Comparison of ENCODE assay signal across 26 mouse cellular contexts in the genomic region with DNA sequence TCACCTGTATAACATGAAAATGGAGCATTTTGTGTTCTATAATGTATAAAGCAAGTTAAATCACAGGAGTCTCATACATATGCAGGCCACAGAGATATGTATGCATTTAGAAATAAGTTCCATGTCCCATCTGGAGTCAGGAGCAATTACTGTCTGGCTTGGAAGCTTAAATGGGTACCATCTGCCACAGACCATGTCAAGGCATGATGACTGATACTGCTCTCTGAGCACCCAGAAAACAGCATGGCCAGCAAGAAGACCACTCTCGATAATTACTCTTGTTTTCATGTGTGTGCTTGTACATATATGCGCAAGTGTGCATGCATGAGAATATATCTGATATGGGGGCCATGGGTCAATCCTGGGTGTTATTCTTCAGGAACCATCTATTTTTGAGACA.
A peak's percentile ranks its signal among the peaks of the same experiment; 100 is the strongest.
DNase-seq lines count a peak whose midpoint lies in the region; ATAC-seq and TF ChIP-seq lines count a peak whose summit lies in the region.
"Had no signal": no experiment of that assay in that cellular context is flagged by ENCODE, and none has a peak within 500 bp of the region (broad histone marks: within the 10 kb centered on the region; RNA-seq: fewer than 3 reads in every experiment).

No protein-coding gene starts in this region.

- peaks cover 6% of the 10 kb centered on the region; the same call in 1 of the 2 replicates for H3K9me3 ChIP-seq in forebrain, embryonic 14.5 days (replicated peaks; ENCODE audit: control insufficient read depth, low read length)
- 0 out of 2 replicates have a peak, but pooled peaks cover 4% of the 10 kb centered on the region for H3K9me3 ChIP-seq in forebrain, embryonic 10.5 days
- H3K9me3 ChIP-seq in forebrain, embryonic 16.5 days (ENCODE audit: control insufficient read depth, low read length), result 0 out of 2 replicates have a peak, but pooled peaks cover 5% of the 10 kb centered on the region
- H3K9me3 ChIP-seq: heart, embryonic 10.5 days; hindbrain, embryonic 15.5 days had no signal

- no peaks in the 10 kb centered on the region for H3K27me3 ChIP-seq in forebrain, embryonic 14.5 days (replicated peaks; ENCODE audit: control insufficient read depth, insufficient read depth, low read length)
- H3K27me3 ChIP-seq in forebrain, embryonic 10.5 days (ENCODE audit: poor library complexity, severe bottlenecking), result no peaks in the 10 kb centered on the region
- no peaks in the 10 kb centered on the region for H3K27me3 ChIP-seq in forebrain, embryonic 16.5 days (replicated peaks; ENCODE audit: control insufficient read depth, insufficient read depth, low read length)
- H3K27me3 ChIP-seq: CH12.LX; heart, embryonic 13.5 days; hindbrain, embryonic 12.5 days; hindbrain, embryonic 15.5 days; Patski had no signal

- no peak overlapping the region for H3K9ac ChIP-seq in forebrain, embryonic 14.5 days (ENCODE audit: low read length)
- no peak overlapping the region for H3K9ac ChIP-seq in forebrain, embryonic 16.5 days (replicated peaks; ENCODE audit: low read depth, low read length)
- H3K9ac ChIP-seq: heart, embryonic 13.5 days; hindbrain, embryonic 12.5 days; hindbrain, embryonic 15.5 days had no signal

- DNase-seq in forebrain, embryonic 14.5 days (ENCODE audit: low spot score), result peak; percentile 51
- DNase-seq in forebrain, embryonic 10.5 days (ENCODE audit: extremely low spot score, low spot score), result no peak
- peak; percentile 55 for DNase-seq in heart, adult 11 months
- no peak for DNase-seq in heart, postnatal 4 days
- peak; percentile 68 for DNase-seq in brain, embryonic 14.5 days (ENCODE audit: low read depth)
- DNase-seq: adrenal gland, postnatal 10 days; adrenal gland, postnatal 36 days; B cell, adult 2 months; cerebellum, adult 11-12 months; cerebellum, adult 8-10 months; cerebellum, postnatal 10 days; cerebellum, postnatal 36 days; gastrocnemius, postnatal 25 days; heart, adult 2 months; heart, postnatal 14 days; kidney, adult 2 months had no signal

- TF ChIP-seq POLR2A in brain, embryonic 14.5 days (IDR thresholded peaks at IDR 0.05; ENCODE audit: borderline replicate concordance, extremely low read depth, insufficient read depth, insufficient read length, poor library complexity, severe bottlenecking), result no peak

- no peaks in the 10 kb centered on the region for H3K4me1 ChIP-seq in forebrain, embryonic 14.5 days (ENCODE audit: control insufficient read depth, insufficient read depth, low read length)
- no peaks in the 10 kb centered on the region for H3K4me1 ChIP-seq in forebrain, embryonic 10.5 days
- H3K4me1 ChIP-seq in forebrain, embryonic 16.5 days (replicated peaks; ENCODE audit: control insufficient read depth, insufficient read depth, low read length), result peaks cover 12% of the 10 kb centered on the region
- H3K4me1 ChIP-seq: heart, embryonic 13.5 days; hindbrain, embryonic 12.5 days; hindbrain, embryonic 15.5 days had no signal

- TF ChIP-seq CTCF in brain, embryonic 14.5 days (IDR thresholded peaks at IDR 0.05; ENCODE audit: borderline replicate concordance, extremely low read depth, insufficient read depth, insufficient read length), result no peak

- ATAC-seq in forebrain, embryonic 14.5 days, result peak; percentile 58; the same call in 1 of the 2 replicates
- ATAC-seq in forebrain, embryonic 16.5 days, result peak; percentile 83
- no peak for ATAC-seq in erythroblast, adult 5-6 weeks (replicated peaks; ENCODE audit: low FRiP score, poor library complexity, severe bottlenecking)
- ATAC-seq: intestine, postnatal 0 days; Patski had no signal

- H3K27ac ChIP-seq in forebrain, embryonic 14.5 days (ENCODE audit: low read depth, low read length), result no peak overlapping the region
- H3K27ac ChIP-seq in forebrain, embryonic 10.5 days, result no peak overlapping the region
- H3K27ac ChIP-seq in forebrain, embryonic 16.5 days (ENCODE audit: low read length), result peak overlapping the region; percentile 60; the same call in 1 of the 2 replicates
- H3K27ac ChIP-seq: heart, adult 2 months; heart, embryonic 10.5 days; heart, embryonic 13.5 days; hindbrain, embryonic 12.5 days; hindbrain, embryonic 15.5 days had no signal

- no peak overlapping the region for H3K4me3 ChIP-seq in forebrain, embryonic 14.5 days (ENCODE audit: low read depth, low read length)
- no peak overlapping the region for H3K4me3 ChIP-seq in forebrain, embryonic 10.5 days
- H3K4me3 ChIP-seq in forebrain, embryonic 16.5 days (replicated peaks; ENCODE audit: low read length), result no peak overlapping the region
- H3K4me3 ChIP-seq: heart, adult 2 months; heart, embryonic 10.5 days; heart, embryonic 13.5 days; hindbrain, embryonic 12.5 days; hindbrain, embryonic 15.5 days had no signal

- no peak overlapping the region for H3K4me2 ChIP-seq in forebrain, embryonic 14.5 days (ENCODE audit: low read length)
- no peak overlapping the region for H3K4me2 ChIP-seq in forebrain, embryonic 16.5 days (ENCODE audit: low read length)
- H3K4me2 ChIP-seq: heart, embryonic 13.5 days; hindbrain, embryonic 12.5 days; hindbrain, embryonic 15.5 days had no signal

- H3K36me3 ChIP-seq in forebrain, embryonic 14.5 days (ENCODE audit: control insufficient read depth, insufficient read depth, low read length), result no peaks in the 10 kb centered on the region
- H3K36me3 ChIP-seq in forebrain, embryonic 10.5 days (replicated peaks), result no peaks in the 10 kb centered on the region
- H3K36me3 ChIP-seq in forebrain, embryonic 16.5 days (ENCODE audit: control insufficient read depth, insufficient read depth), result no peaks in the 10 kb centered on the region
- H3K36me3 ChIP-seq: G1E; heart, embryonic 10.5 days; heart, embryonic 13.5 days; hindbrain, embryonic 12.5 days; hindbrain, embryonic 15.5 days had no signal

- WGBS in forebrain, embryonic 14.5 days, result 92% methylated on average over 2 of the region's 2 CpGs
- WGBS in forebrain, embryonic 10.5 days, result 97% methylated on average over 2 of the region's 2 CpGs
- 82% methylated on average over 2 of the region's 2 CpGs for WGBS in forebrain, embryonic 16.5 days

Comparison
In these comparisons a context has a peak if more than half of its experiments do, and no peak if none do; other contexts are left out.
1. DNase-seq: peak in forebrain, embryonic 14.5 days (single experiment), heart, adult 11 months (single experiment) and brain, embryonic 14.5 days (single experiment); none in forebrain, embryonic 10.5 days (single experiment) and heart, postnatal 4 days (single experiment).